Mouse (Mus musculus): ENCODE data around the gene Ubqln1. TPM values are rescaled to one million over a fixed set of nuclear protein-coding genes. Genes with fewer than 3 reads are reported as not detected.
A peak's percentile ranks its signal among the peaks of the same experiment; 100 is the strongest.

Gene Ubqln1
- polyA plus RNA-seq, 1 experiment from 2014 or later, result 80.2 TPM

DNA sequence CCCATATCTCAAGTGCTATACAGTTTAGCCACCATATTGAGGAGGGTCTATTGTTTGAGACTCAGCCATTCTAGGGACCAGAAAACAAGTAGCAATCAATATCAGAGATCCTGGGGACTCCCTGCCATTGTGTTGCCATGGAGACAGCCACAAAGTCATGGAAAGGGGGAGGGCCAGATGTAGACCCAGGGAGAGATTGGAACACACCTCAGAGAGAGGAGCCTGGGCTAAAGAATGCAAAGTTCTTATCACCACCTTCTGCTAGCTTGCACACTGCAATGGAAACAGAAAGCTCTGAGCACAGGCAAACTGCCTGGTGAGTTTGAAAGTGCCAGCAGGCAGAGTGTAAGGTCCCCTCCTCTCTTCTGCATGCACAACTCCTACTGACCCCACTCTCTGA lies 47.3 kb downstream of the Ubqln1 start:
- no peak overlapping the region for H3K4me3 ChIP-seq (ENCODE audit: low read length)
- ATAC-seq, result no peak

GRCm38 (mm10) chr13:58163343-58163742 lies 52.1 kb downstream of the Ubqln1 start:
- H3K9ac ChIP-seq (ENCODE audit: low read depth, low read length), result no peak overlapping the region

More for the DNA sequence above, 47.3 kb downstream of the Ubqln1 start:
- Histone ChIP-seq H3K36me3 (ENCODE audit: control insufficient read depth, insufficient read depth, low read length) (peaks cover 6% of the 10 kb centered on the region; the same call in 1 of the 2 replicates), H3K9ac (ENCODE audit: low read depth, low read length) (no peak overlapping the region), H3K27ac (ENCODE audit: low read length) (no peak overlapping the region), H3K27me3 (replicated peaks; ENCODE audit: control insufficient read depth, insufficient read depth, low read length) (no peaks in the 10 kb centered on the region), H3K4me2 (ENCODE audit: low read depth, low read length) (no peak overlapping the region), H3K9me3 (ENCODE audit: control insufficient read depth, low read length) (no peaks in the 10 kb centered on the region), H3K4me1 (ENCODE audit: control insufficient read depth, insufficient read depth, low read length) (no peaks in the 10 kb centered on the region)

GRCm38 (mm10) chr13:58160761-58161160 lies 54.7 kb downstream of the Ubqln1 start:
- no peak for ATAC-seq
- Histone ChIP-seq H3K9me3 (ENCODE audit: control insufficient read depth, low read length) (no peaks in the 10 kb centered on the region), H3K27ac (ENCODE audit: low read length) (no peak overlapping the region), H3K4me1 (ENCODE audit: control insufficient read depth, insufficient read depth, low read length) (0 out of 2 replicates have a peak, but pooled peaks cover 4% of the 10 kb centered on the region), H3K36me3 (ENCODE audit: control insufficient read depth, insufficient read depth, low read length) (peaks cover 15% of the 10 kb centered on the region), H3K4me3 (ENCODE audit: low read length) (no peak overlapping the region), H3K4me2 (ENCODE audit: low read depth, low read length) (no peak overlapping the region), H3K27me3 (replicated peaks; ENCODE audit: control insufficient read depth, insufficient read depth, low read length) (no peaks in the 10 kb centered on the region), H3K9ac (ENCODE audit: low read depth, low read length) (no peak overlapping the region)
- WGBS, result 94% methylated on average over 15 of the region's 15 CpGs

More at GRCm38 (mm10) chr13:58163343-58163742, 52.1 kb downstream of the Ubqln1 start:
- no peak overlapping the region for H3K4me3 ChIP-seq (ENCODE audit: low read length)
- H3K27me3 ChIP-seq (replicated peaks; ENCODE audit: control insufficient read depth, insufficient read depth, low read length), result no peaks in the 10 kb centered on the region
- H3K4me2 ChIP-seq (ENCODE audit: low read depth, low read length), result no peak overlapping the region
- H3K9me3 ChIP-seq (ENCODE audit: control insufficient read depth, low read length), result no peaks in the 10 kb centered on the region
- no peak for ATAC-seq
- no peak overlapping the region for H3K27ac ChIP-seq (ENCODE audit: low read length)
- peaks cover 15% of the 10 kb centered on the region for H3K36me3 ChIP-seq (ENCODE audit: control insufficient read depth, insufficient read depth, low read length)
- 0 out of 2 replicates have a peak, but pooled peaks cover 2% of the 10 kb centered on the region for H3K4me1 ChIP-seq (ENCODE audit: control insufficient read depth, insufficient read depth, low read length)
- 93% methylated on average over 12 of the region's 12 CpGs for WGBS

GRCm38 (mm10) chr13:58158099-58158912 lies 57.1 kb downstream of the Ubqln1 start:
- WGBS, result 8% methylated on average over 16 of the region's 16 CpGs
- Histone ChIP-seq H3K4me3 (ENCODE audit: low read length) (peak overlapping the region; percentile 91), H3K9me3 (ENCODE audit: control insufficient read depth, low read length) (no peaks in the 10 kb centered on the region), H3K27me3 (replicated peaks; ENCODE audit: control insufficient read depth, insufficient read depth, low read length) (no peaks in the 10 kb centered on the region), H3K4me1 (ENCODE audit: control insufficient read depth, insufficient read depth, low read length) (0 out of 2 replicates have a peak, but pooled peaks cover 4% of the 10 kb centered on the region), H3K9ac (ENCODE audit: low read depth, low read length) (peak overlapping the region; percentile 86), H3K4me2 (ENCODE audit: low read depth, low read length) (peak overlapping the region; percentile 88), H3K36me3 (ENCODE audit: control insufficient read depth, insufficient read depth, low read length) (peaks cover 13% of the 10 kb centered on the region), H3K27ac (ENCODE audit: low read length) (peak overlapping the region; percentile 62)
- peak; percentile 77 for ATAC-seq

DNA sequence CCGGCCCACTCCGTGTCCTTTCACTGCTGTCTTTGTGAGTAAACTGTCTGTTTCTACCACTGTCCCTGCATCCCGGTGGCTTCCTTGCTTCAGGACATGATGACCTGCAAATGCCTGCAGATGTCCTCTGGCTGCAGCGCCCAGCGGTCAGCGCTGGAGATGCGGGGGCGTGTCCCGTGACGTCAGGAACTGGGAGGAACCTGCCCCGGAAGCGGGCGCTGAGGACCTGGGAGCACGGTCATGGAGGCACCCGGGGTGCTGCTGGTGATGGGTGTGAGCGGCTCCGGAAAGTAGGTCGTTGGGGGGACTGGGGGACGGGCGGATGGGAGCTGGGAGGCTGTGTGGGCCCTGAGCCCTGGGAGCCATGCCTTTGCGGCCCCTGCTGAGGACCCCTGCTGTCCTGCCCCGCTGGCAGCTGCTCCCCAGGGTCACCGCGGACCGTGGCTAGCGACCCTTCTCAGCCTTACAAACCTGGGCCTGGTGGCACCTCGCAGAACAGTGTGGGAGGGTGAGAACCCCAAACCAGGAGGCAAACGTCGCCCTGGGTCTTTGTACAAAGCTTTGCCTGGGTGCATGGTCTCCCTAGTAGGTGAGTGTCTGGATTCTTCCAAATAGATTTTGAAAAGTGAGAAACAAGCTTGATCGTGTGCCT lies 57.9 kb downstream of the Ubqln1 start, which contains the start of gene Idnk:
Gene Idnk (plus strand): TSS at position 203 of the 652 bp plus-strand sequence.
- H3K4me2 ChIP-seq (ENCODE audit: low read depth, low read length), result peak within 1 kb of the TSS; percentile 88
- H3K4me3 ChIP-seq (ENCODE audit: low read length), result peak within 1 kb of the TSS; percentile 91
- under 1% methylated on average over 30 of the region's 30 CpGs for WGBS
- no peaks in the 10 kb centered on the region for H3K27me3 ChIP-seq (replicated peaks; ENCODE audit: control insufficient read depth, insufficient read depth, low read length)
- H3K4me1 ChIP-seq (ENCODE audit: control insufficient read depth, insufficient read depth, low read length), result 0 out of 2 replicates have a peak, but pooled peaks cover 4% of the 10 kb centered on the region
- H3K27ac ChIP-seq (ENCODE audit: low read length), result peak within 1 kb of the TSS; percentile 62
- H3K9ac ChIP-seq (ENCODE audit: low read depth, low read length), result peak within 1 kb of the TSS; percentile 86
- no peaks in the 10 kb centered on the region for H3K9me3 ChIP-seq (ENCODE audit: control insufficient read depth, low read length)
- peak; percentile 94 for ATAC-seq
- H3K36me3 ChIP-seq (ENCODE audit: control insufficient read depth, insufficient read depth, low read length), result peaks cover 13% of the 10 kb centered on the region

DNA sequence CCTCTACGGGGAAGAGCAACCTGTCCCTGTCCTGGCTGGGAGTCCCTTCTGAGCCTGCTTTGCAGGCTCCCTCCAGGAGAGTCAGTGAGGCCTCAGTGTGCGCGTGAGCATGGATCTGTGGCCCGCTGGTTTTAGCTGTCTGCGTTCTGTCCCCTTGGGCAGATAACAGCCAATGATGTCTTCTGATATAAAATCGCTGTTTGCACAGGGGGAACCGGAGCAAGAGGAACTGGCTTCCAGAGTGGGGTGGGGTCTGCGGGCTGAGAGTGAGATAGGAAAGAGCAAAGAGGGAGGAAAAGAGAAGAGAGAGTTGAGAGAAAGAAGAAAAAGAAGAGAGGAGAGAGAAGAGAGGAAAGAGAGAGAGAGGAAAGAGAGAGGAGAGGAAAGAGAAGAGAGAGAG lies 58.4 kb downstream of the Ubqln1 start:
- 23% methylated on average over 8 of the region's 8 CpGs for WGBS
- peak; percentile 19; the same call in 1 of the 2 replicates for ATAC-seq
- peak overlapping the region; percentile 88 for H3K4me2 ChIP-seq (ENCODE audit: low read depth, low read length)

GRCm38 (mm10) chr13:58156031-58156430 lies 59.4 kb downstream of the Ubqln1 start:
- H3K9me3 ChIP-seq (ENCODE audit: control insufficient read depth, low read length), result no peaks in the 10 kb centered on the region
- no peak overlapping the region for H3K4me3 ChIP-seq (ENCODE audit: low read length)
- H3K27ac ChIP-seq (ENCODE audit: low read length), result no peak overlapping the region
- H3K27me3 ChIP-seq (replicated peaks; ENCODE audit: control insufficient read depth, insufficient read depth, low read length), result no peaks in the 10 kb centered on the region
- no peak overlapping the region for H3K4me2 ChIP-seq (ENCODE audit: low read depth, low read length)
- H3K36me3 ChIP-seq (ENCODE audit: control insufficient read depth, insufficient read depth, low read length), result peaks cover 6% of the 10 kb centered on the region
- H3K9ac ChIP-seq (ENCODE audit: low read depth, low read length), result no peak overlapping the region
- H3K4me1 ChIP-seq (ENCODE audit: control insufficient read depth, insufficient read depth, low read length), result 0 out of 2 replicates have a peak, but pooled peaks cover 4% of the 10 kb centered on the region
- WGBS, result 93% methylated on average over 2 of the region's 2 CpGs
- ATAC-seq, result no peak

More for the DNA sequence above, 58.4 kb downstream of the Ubqln1 start:
- peak overlapping the region; percentile 86 for H3K9ac ChIP-seq (ENCODE audit: low read depth, low read length)
- H3K36me3 ChIP-seq (ENCODE audit: control insufficient read depth, insufficient read depth, low read length), result peaks cover 13% of the 10 kb centered on the region
- H3K27ac ChIP-seq (ENCODE audit: low read length), result no peak overlapping the region
- H3K4me3 ChIP-seq (ENCODE audit: low read length), result peak overlapping the region; percentile 91
- H3K9me3 ChIP-seq (ENCODE audit: control insufficient read depth, low read length), result no peaks in the 10 kb centered on the region
- H3K27me3 ChIP-seq (replicated peaks; ENCODE audit: control insufficient read depth, insufficient read depth, low read length), result no peaks in the 10 kb centered on the region
- 0 out of 2 replicates have a peak, but pooled peaks cover 4% of the 10 kb centered on the region for H3K4me1 ChIP-seq (ENCODE audit: control insufficient read depth, insufficient read depth, low read length)

GRCm38 (mm10) chr13:58150442-58150841 lies 65.0 kb downstream of the Ubqln1 start:
- Histone ChIP-seq H3K4me3 (ENCODE audit: low read length) (no peak overlapping the region), H3K4me2 (ENCODE audit: low read depth, low read length) (no peak overlapping the region), H3K9ac (ENCODE audit: low read depth, low read length) (no peak overlapping the region), H3K4me1 (ENCODE audit: control insufficient read depth, insufficient read depth, low read length) (peaks cover 6% of the 10 kb centered on the region), H3K36me3 (ENCODE audit: control insufficient read depth, insufficient read depth, low read length) (no peaks in the 10 kb centered on the region), H3K27ac (ENCODE audit: low read length) (no peak overlapping the region), H3K27me3 (replicated peaks; ENCODE audit: control insufficient read depth, insufficient read depth, low read length) (no peaks in the 10 kb centered on the region), H3K9me3 (ENCODE audit: control insufficient read depth, low read length) (no peaks in the 10 kb centered on the region)
- ATAC-seq, result no peak
- 79% methylated on average over 11 of the region's 11 CpGs for WGBS

DNA sequence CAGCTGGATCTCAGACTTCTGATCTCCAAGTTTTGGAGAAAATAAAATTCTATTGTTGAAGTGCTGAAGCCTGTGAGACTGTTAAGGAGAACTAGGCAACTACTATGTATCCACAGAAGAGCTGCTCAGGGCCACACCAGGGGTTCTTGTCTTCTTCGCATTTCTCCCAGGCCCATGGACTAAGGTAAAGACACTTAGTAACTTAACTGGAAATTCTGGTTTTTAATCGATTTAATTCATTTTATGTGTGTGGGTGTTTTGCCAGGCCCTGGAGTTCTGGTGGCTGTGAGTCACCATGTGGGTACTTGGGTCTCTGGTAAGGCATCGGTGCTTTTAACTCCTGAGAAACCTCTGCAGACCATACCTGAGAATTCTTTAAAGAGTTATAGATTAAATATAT lies 65.8 kb downstream of the Ubqln1 start:
- no peak for ATAC-seq
- Histone ChIP-seq H3K9ac (ENCODE audit: low read depth, low read length) (no peak overlapping the region), H3K4me1 (ENCODE audit: control insufficient read depth, insufficient read depth, low read length) (peaks cover 6% of the 10 kb centered on the region), H3K9me3 (ENCODE audit: control insufficient read depth, low read length) (no peaks in the 10 kb centered on the region), H3K27me3 (replicated peaks; ENCODE audit: control insufficient read depth, insufficient read depth, low read length) (no peaks in the 10 kb centered on the region), H3K27ac (ENCODE audit: low read length) (no peak overlapping the region), H3K4me3 (ENCODE audit: low read length) (no peak overlapping the region), H3K36me3 (ENCODE audit: control insufficient read depth, insufficient read depth, low read length) (no peaks in the 10 kb centered on the region), H3K4me2 (ENCODE audit: low read depth, low read length) (no peak overlapping the region)
- 87% methylated on average over 3 of the region's 3 CpGs for WGBS
